Mouse (Mus musculus) heart, embryonic 15.5 days (tissue): Measurements from ENCODE around the gene Atp6v0b. TPM values are rescaled to one million over a fixed set of nuclear protein-coding genes. Genes with fewer than 3 reads are reported as not detected.

Experiments
- ATAC-seq: fragments of 200-750 bp; cut with Nextera tagmentation; replicated peaks from 2 replicates; pipeline ENCODE4 v1.8.0; 2017; ENCODE audit warnings: low read depth, moderate TSS enrichment; ENCODE audit not compliant: insufficient number of reproducible peaks, insufficient read depth, low FRiP score
- H3K27ac ChIP-seq: fragments of 300-500 bp; sonication (generic); 2 replicates; pipeline ENCODE4 v1.5.1; 2015; ENCODE audit warnings: mild to moderate bottlenecking, inconsistent platforms
- H3K27me3 ChIP-seq: fragments of 300-500 bp; sonication (generic); 2 replicates; pipeline ENCODE4 v1.6.1; 2015; ENCODE audit warnings: inconsistent platforms
- H3K36me3 ChIP-seq: fragments of 300-500 bp; sonication (generic); 2 replicates; pipeline ENCODE4 v1.6.1; 2015; ENCODE audit warnings: mild to moderate bottlenecking, inconsistent platforms
- H3K4me1 ChIP-seq: fragments of 300-500 bp; sonication (generic); replicated peaks from 2 replicates; pipeline ENCODE4 v1.6.1; 2015; ENCODE audit warnings: inconsistent platforms
- H3K4me2 ChIP-seq: fragments of 300-500 bp; sonication (generic); 2 replicates; pipeline ENCODE4 v1.6.1; 2015; ENCODE audit warnings: inconsistent platforms, mild to moderate bottlenecking, moderate library complexity
- H3K4me3 ChIP-seq: fragments of 300-500 bp; sonication (generic); 2 replicates; pipeline ENCODE4 v1.5.1; 2015; ENCODE audit warnings: mild to moderate bottlenecking, inconsistent platforms
- H3K9ac ChIP-seq: fragments of 300-500 bp; sonication (generic); 2 replicates; pipeline ENCODE4 v1.6.1; 2015; ENCODE audit warnings: mild to moderate bottlenecking, inconsistent platforms
- H3K9me3 ChIP-seq: fragments of 300-500 bp; sonication (generic); replicated peaks from 2 replicates; pipeline ENCODE4 v1.6.1; 2016; ENCODE audit warnings: inconsistent platforms
- WGBS: fragments of 180-500 bp; shearing (Covaris S2); methylation state at CpG from one replicate; pipeline ENCODE4 v1.1.7; 2015; ENCODE audit warnings: mixed read lengths; 5-methylcytosine and 5-hydroxymethylcytosine counted together
- polyA plus RNA-seq: library from polyadenylated mRNA; unstranded; fragments of >200 nt; fragmentation: Nextera tagmentation; extraction: Ambion mirVana; gene quantifications from 2 replicates; pipeline ENCODE4 v1.2.1, GENCODE M21; 2015

Gene Atp6v0b
- polyA plus RNA-seq, 1 experiment from 2014 or later, result 197 TPM

DNA sequence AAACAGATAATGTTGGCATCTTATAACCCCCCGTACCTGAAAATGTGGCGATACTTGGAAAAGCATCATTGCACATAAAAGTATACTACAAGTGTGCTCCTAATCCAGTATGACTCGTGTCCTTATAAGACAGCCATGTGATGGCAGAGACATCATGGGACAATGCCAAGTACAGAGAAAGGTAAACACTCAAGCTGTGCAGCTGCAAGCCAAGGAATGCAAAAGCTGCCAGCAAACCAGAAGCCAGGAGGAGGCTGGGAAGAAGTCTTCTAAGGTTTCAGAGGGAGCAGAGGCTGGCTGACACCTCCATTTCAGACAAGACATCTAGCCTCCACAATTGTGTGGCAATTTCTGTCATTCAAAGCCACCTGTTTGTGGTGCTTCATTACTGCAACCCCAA lies 19.1 kb upstream of the Atp6v0b start:
- H3K4me1 ChIP-seq, result peaks cover 23% of the 10 kb centered on the region
- 84% methylated on average over 3 of the region's 3 CpGs for WGBS
- no peak overlapping the region for H3K9ac ChIP-seq
- no peak overlapping the region for H3K4me3 ChIP-seq
- H3K27me3 ChIP-seq, result no peaks in the 10 kb centered on the region
- no peaks in the 10 kb centered on the region for H3K9me3 ChIP-seq
- no peak overlapping the region for H3K27ac ChIP-seq
- ATAC-seq, result no peak
- H3K36me3 ChIP-seq, result peaks cover 35% of the 10 kb centered on the region
- no peak overlapping the region for H3K4me2 ChIP-seq

- peaks cover 50% of the 10 kb centered on the region for H3K36me3 ChIP-seq
- 80% methylated on average over 8 of the region's 8 CpGs for WGBS
- no peak for ATAC-seq
- no peak overlapping the region for H3K4me3 ChIP-seq
- H3K9ac ChIP-seq, result no peak overlapping the region
- peaks cover 19% of the 10 kb centered on the region for H3K4me1 ChIP-seq
- no peaks in the 10 kb centered on the region for H3K27me3 ChIP-seq
- no peak overlapping the region for H3K4me2 ChIP-seq
- H3K27ac ChIP-seq, result no peak overlapping the region
- no peaks in the 10 kb centered on the region for H3K9me3 ChIP-seq
Measured at GRCm38 (mm10) chr4:117904761-117905160, 17.6 kb upstream of the Atp6v0b start.

DNA sequence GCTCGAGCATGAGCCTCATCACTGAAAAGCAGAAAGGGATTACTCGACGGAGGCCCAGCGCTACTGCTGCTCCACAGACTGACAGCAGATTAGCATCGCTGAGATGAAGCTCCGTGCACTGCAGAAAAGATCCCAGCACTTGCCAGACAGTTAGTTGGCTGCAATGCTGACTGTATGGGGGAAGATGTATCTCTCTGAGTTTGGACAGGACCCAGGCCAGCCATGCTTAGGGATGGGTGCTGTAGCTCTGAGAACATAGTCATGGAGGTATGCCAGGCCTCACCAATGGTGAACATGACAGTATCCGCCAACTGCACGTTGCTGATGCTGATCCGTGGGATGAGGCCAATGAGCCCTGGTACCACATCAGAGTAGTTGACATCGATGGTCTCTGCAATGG lies 17.0 kb upstream of the Atp6v0b start:
- H3K9me3 ChIP-seq, result no peaks in the 10 kb centered on the region
- peaks cover 56% of the 10 kb centered on the region for H3K36me3 ChIP-seq
- no peak overlapping the region for H3K27ac ChIP-seq
- ATAC-seq, result no peak
- 87% methylated on average over 10 of the region's 10 CpGs for WGBS
- H3K27me3 ChIP-seq, result no peaks in the 10 kb centered on the region
- H3K4me3 ChIP-seq, result no peak overlapping the region
- no peak overlapping the region for H3K4me2 ChIP-seq
- peaks cover 13% of the 10 kb centered on the region for H3K4me1 ChIP-seq
- no peak overlapping the region for H3K9ac ChIP-seq

GRCm38 (mm10) chr4:117898111-117898510 lies 11.0 kb upstream of the Atp6v0b start:
- no peak for ATAC-seq
- H3K9ac ChIP-seq, result no peak overlapping the region
- no peaks in the 10 kb centered on the region for H3K9me3 ChIP-seq
- H3K27me3 ChIP-seq, result no peaks in the 10 kb centered on the region
- no peak overlapping the region for H3K4me3 ChIP-seq
- no peak overlapping the region for H3K27ac ChIP-seq
- no peak overlapping the region for H3K4me2 ChIP-seq
- no peaks in the 10 kb centered on the region for H3K4me1 ChIP-seq
- H3K36me3 ChIP-seq, result peaks cover 71% of the 10 kb centered on the region
- WGBS, result 70% methylated on average over 3 of the region's 3 CpGs

DNA sequence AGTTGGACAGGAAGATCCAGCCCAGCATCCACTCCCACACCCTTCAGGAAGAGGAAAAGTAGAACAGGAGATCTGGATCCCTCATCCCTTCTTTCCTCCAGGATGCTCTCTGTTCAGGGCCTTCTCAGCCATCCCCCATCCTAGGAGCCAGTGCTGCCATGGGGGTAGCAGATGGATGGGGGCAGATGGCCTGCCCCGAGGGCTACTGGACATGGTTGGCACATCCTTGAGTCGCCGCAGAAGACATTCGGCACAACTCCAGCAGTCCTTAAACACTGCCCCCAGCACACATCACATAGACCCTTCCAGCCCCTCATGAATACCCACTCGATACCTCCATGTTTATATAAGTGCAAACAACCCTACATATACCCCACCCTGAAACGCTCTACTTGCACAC lies 8.9 kb upstream of the Atp6v0b start:
- Histone ChIP-seq H3K4me1 (peaks cover 8% of the 10 kb centered on the region), H3K27ac (no peak overlapping the region), H3K4me2 (no peak overlapping the region), H3K9ac (no peak overlapping the region), H3K4me3 (no peak overlapping the region), H3K36me3 (peaks cover 50% of the 10 kb centered on the region), H3K9me3 (no peaks in the 10 kb centered on the region), H3K27me3 (no peaks in the 10 kb centered on the region)
- no peak for ATAC-seq
- 96% methylated on average over 6 of the region's 6 CpGs for WGBS

DNA sequence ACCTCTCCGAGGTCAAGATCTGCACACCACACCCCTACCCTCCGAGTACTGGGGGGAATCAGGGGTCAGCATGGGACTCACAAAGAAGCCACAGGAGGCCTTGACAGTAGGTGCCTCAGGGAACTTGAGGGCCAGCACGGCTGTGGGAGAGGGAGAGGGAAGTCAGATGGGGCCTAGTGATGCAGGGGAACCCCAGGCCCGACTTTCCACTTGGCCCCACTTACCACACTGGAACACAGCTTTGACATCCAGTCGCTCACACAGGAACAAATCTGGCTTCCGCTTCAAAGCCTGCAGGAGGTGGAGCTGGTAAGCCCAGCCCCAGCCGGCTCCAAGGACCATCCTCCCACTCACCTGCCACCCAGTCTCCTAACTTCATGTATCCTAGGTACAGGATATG lies 8.2 kb upstream of the Atp6v0b start:
- H3K4me1 ChIP-seq, result peaks cover 12% of the 10 kb centered on the region
- no peak overlapping the region for H3K4me3 ChIP-seq
- no peak for ATAC-seq
- H3K36me3 ChIP-seq, result peaks cover 43% of the 10 kb centered on the region
- H3K9me3 ChIP-seq, result no peaks in the 10 kb centered on the region
- H3K27ac ChIP-seq, result no peak overlapping the region
- H3K9ac ChIP-seq, result no peak overlapping the region
- no peak overlapping the region for H3K4me2 ChIP-seq
- 80% methylated on average over 7 of the region's 7 CpGs for WGBS
- no peaks in the 10 kb centered on the region for H3K27me3 ChIP-seq

DNA sequence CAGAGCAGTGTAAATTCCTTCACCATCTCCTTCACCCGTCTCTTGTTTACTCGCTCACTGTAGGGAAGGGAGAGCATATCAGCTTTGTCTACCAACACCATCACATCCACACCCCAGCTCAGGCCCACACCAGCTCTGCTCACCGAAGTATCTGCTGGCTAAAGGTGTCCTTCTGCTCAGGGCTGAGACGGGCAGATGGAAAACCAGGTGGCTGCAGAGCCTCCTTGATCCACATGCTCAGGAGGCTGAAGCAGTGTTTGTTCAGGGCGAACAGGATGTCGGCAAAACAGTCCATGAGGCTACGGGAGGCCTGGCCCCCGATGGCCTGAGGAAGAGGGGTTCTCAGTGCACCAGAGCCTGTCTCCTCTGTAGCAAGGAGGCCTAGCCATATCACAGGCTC lies 7.5 kb upstream of the Atp6v0b start:
- WGBS, result 85% methylated on average over 8 of the region's 8 CpGs
- Histone ChIP-seq H3K9ac (no peak overlapping the region), H3K4me1 (peaks cover 12% of the 10 kb centered on the region), H3K4me3 (no peak overlapping the region), H3K27ac (no peak overlapping the region), H3K36me3 (peaks cover 41% of the 10 kb centered on the region), H3K4me2 (no peak overlapping the region), H3K27me3 (no peaks in the 10 kb centered on the region), H3K9me3 (no peaks in the 10 kb centered on the region)
- no peak for ATAC-seq

- no peak overlapping the region for H3K4me2 ChIP-seq
- H3K27me3 ChIP-seq, result no peaks in the 10 kb centered on the region
- H3K4me1 ChIP-seq, result peaks cover 12% of the 10 kb centered on the region
- H3K4me3 ChIP-seq, result no peak overlapping the region
- no peak overlapping the region for H3K9ac ChIP-seq
- no peak overlapping the region for H3K27ac ChIP-seq
- peaks cover 29% of the 10 kb centered on the region for H3K36me3 ChIP-seq
- ATAC-seq, result no peak
- 17% methylated on average over 9 of the region's 9 CpGs for WGBS
- H3K9me3 ChIP-seq, result no peaks in the 10 kb centered on the region
Measured at GRCm38 (mm10) chr4:117893376-117893775, 6.2 kb upstream of the Atp6v0b start.

- under 1% methylated on average over 21 of the region's 21 CpGs for WGBS
- Histone ChIP-seq H3K27me3 (no peaks in the 10 kb centered on the region), H3K4me2 (peak within 1 kb of the TSS; percentile 88), H3K36me3 (peaks cover 14% of the 10 kb centered on the region), H3K27ac (no peak within 1 kb of the TSS), H3K9ac (peak within 1 kb of the TSS; percentile 54), H3K4me1 (peaks cover 16% of the 10 kb centered on the region), H3K9me3 (no peaks in the 10 kb centered on the region), H3K4me3 (peak within 1 kb of the TSS; percentile 87)
- peak; percentile 72 for ATAC-seq
Measured at GRCm38 (mm10) chr4:117891738-117892161, 4.6 kb upstream of the Atp6v0b start, which contains the start of gene Dph2. Gene Dph2, minus strand, starts transcription at chr4:117892032.

GRCm38 (mm10) chr4:117890750-117891149 lies 3.6 kb upstream of the Atp6v0b start:
- no peak for ATAC-seq
- WGBS, result 86% methylated on average over 8 of the region's 8 CpGs
- Histone ChIP-seq H3K27me3 (no peaks in the 10 kb centered on the region), H3K4me2 (peak overlapping the region; percentile 88), H3K27ac (no peak overlapping the region), H3K36me3 (peaks cover 9% of the 10 kb centered on the region), H3K9ac (no peak overlapping the region), H3K4me3 (peak overlapping the region; percentile 87), H3K4me1 (peaks cover 26% of the 10 kb centered on the region), H3K9me3 (no peaks in the 10 kb centered on the region)

GRCm38 (mm10) chr4:117890031-117890430 lies 2.9 kb upstream of the Atp6v0b start:
- H3K36me3 ChIP-seq, result peaks cover 16% of the 10 kb centered on the region
- no peak for ATAC-seq
- no peak overlapping the region for H3K9ac ChIP-seq
- no peak overlapping the region for H3K27ac ChIP-seq
- H3K9me3 ChIP-seq, result no peaks in the 10 kb centered on the region
- WGBS, result 90% methylated on average over 14 of the region's 14 CpGs
- no peaks in the 10 kb centered on the region for H3K27me3 ChIP-seq
- no peak overlapping the region for H3K4me3 ChIP-seq
- no peak overlapping the region for H3K4me2 ChIP-seq
- peaks cover 27% of the 10 kb centered on the region for H3K4me1 ChIP-seq

DNA sequence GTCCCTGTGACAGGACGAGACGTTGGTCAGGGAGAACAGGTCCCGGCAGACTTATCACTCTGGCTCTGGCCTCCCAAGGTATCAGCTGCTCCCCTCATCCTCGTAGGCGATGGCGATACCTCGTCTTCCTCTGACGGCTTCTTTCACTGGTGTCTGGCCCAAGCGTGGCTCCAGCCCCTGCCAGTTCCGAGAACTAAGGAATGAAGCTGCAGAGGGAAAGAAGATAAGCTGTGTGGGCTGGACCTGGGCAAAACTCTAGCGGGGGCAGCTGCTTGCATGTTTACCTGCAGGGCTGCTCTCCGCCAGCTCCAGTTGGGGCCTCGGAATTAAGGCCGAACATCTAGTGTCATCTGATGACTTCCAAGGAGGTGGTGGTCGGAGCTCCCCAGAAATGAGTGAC lies 2.3 kb upstream of the Atp6v0b start:
- Histone ChIP-seq H3K36me3 (peaks cover 21% of the 10 kb centered on the region), H3K4me2 (no peak overlapping the region), H3K27me3 (no peaks in the 10 kb centered on the region), H3K9ac (no peak overlapping the region), H3K9me3 (no peaks in the 10 kb centered on the region), H3K4me3 (no peak overlapping the region), H3K27ac (no peak overlapping the region), H3K4me1 (peaks cover 27% of the 10 kb centered on the region)
- WGBS, result 80% methylated on average over 15 of the region's 15 CpGs
- ATAC-seq, result no peak
